Mouse (Mus musculus): Measurements from ENCODE around the gene Neto2.
A peak's percentile ranks its signal among the peaks of the same experiment; 100 is the strongest.
"Not testable (repeated sequence)": the region's sequence is repeated elsewhere in the genome, so short reads cannot be mapped to it uniquely, and the experiment has no call there.

Neto2 gene

GRCm38 (mm10) chr8:85700751-85701351, at the start of gene Neto2:
Gene Neto2 (minus strand): TSS chr8:85700924.
- peak; percentile 64 for DNase-seq (ENCODE audit: low spot score)

- no peak for DNase-seq (ENCODE audit: low spot score)
Measured at GRCm38 (mm10) chr8:85745053-85745452, 44.3 kb upstream of the Neto2 start.

- no peak for DNase-seq (ENCODE audit: low spot score)
Measured at GRCm38 (mm10) chr8:85730545-85730944, 29.8 kb upstream of the Neto2 start.

GRCm38 (mm10) chr8:85717271-85717670, 16.5 kb upstream of the Neto2 start:
- no peak for DNase-seq (ENCODE audit: low spot score)

- DNase-seq (ENCODE audit: low spot score), result no peak
Measured at GRCm38 (mm10) chr8:85716696-85717095, 16.0 kb upstream of the Neto2 start.

- no peak for DNase-seq (ENCODE audit: low spot score)
Measured at GRCm38 (mm10) chr8:85706988-85707387, 6.3 kb upstream of the Neto2 start.

GRCm38 (mm10) chr8:85700101-85700750, 498 bp downstream of the Neto2 start:
- DNase-seq (ENCODE audit: low spot score), result peak; percentile 33

- peak; percentile 67 for DNase-seq (ENCODE audit: low spot score)
Measured at GRCm38 (mm10) chr8:85699051-85699450, 1.7 kb downstream of the Neto2 start.

- peak; percentile 18 for DNase-seq (ENCODE audit: low spot score)
Measured at GRCm38 (mm10) chr8:85665146-85665545, 35.6 kb downstream of the Neto2 start.

GRCm38 (mm10) chr8:85661995-85662394, 38.7 kb downstream of the Neto2 start:
- DNase-seq (ENCODE audit: low spot score), result peak; percentile 60

GRCm38 (mm10) chr8:85651201-85651600, 49.5 kb downstream of the Neto2 start:
- no peak for DNase-seq (ENCODE audit: low spot score)

- DNase-seq (ENCODE audit: low spot score), result no peak
Measured at GRCm38 (mm10) chr8:85648553-85648952, 52.2 kb downstream of the Neto2 start.

GRCm38 (mm10) chr8:85644921-85645665, 55.6 kb downstream of the Neto2 start:
- no peak for DNase-seq (ENCODE audit: low spot score)

GRCm38 (mm10) chr8:85624450-85624849, 76.3 kb downstream of the Neto2 start:
- DNase-seq (ENCODE audit: low spot score), result no peak

GRCm38 (mm10) chr8:85623246-85623645, 77.5 kb downstream of the Neto2 start:
- DNase-seq (ENCODE audit: low spot score), result no peak

- DNase-seq (ENCODE audit: low spot score), result no peak
Measured at GRCm38 (mm10) chr8:85618789-85619188, 81.9 kb downstream of the Neto2 start.

GRCm38 (mm10) chr8:85617125-85617524, 83.6 kb downstream of the Neto2 start:
- DNase-seq (ENCODE audit: low spot score), result not testable (repeated sequence)

- no peak for DNase-seq (ENCODE audit: low spot score)
Measured at GRCm38 (mm10) chr8:85608836-85609235, 91.9 kb downstream of the Neto2 start.

- DNase-seq (ENCODE audit: low spot score), result no peak
Measured at GRCm38 (mm10) chr8:85607804-85608203, 92.9 kb downstream of the Neto2 start.

- DNase-seq (ENCODE audit: low spot score), result no peak
Measured at GRCm38 (mm10) chr8:85606974-85607373, 93.8 kb downstream of the Neto2 start.

- DNase-seq (ENCODE audit: low spot score), result no peak
Measured at GRCm38 (mm10) chr8:85606561-85606960, 94.2 kb downstream of the Neto2 start.

GRCm38 (mm10) chr8:85604201-85604600, 96.5 kb downstream of the Neto2 start:
- no peak for DNase-seq (ENCODE audit: low spot score)

All from urinary bladder, postnatal 14 days (tissue).